Mouse (Mus musculus) cortical plate, adult 2 months (tissue): ENCODE measurements around the gene Aacs.

Experiments
- CTCF ChIP-seq: fragments of 200-500 bp; IDR thresholded peaks from 2 replicates; pipeline ENCODE4 v1.5.1; 2011; ENCODE audit warnings: mild to moderate bottlenecking, control low read depth, low read length; ENCODE audit not compliant: insufficient read depth; ENCODE audit errors: extremely low read depth
- POLR2A ChIP-seq: fragments of 200-500 bp; IDR thresholded peaks from 2 replicates; pipeline ENCODE4 v1.6.1; 2011; ENCODE audit warnings: mild to moderate bottlenecking, low read length, control low read depth; ENCODE audit not compliant: insufficient read depth; ENCODE audit errors: extremely low read depth

- peak; percentile 44 for TF ChIP-seq CTCF
- no peak for TF ChIP-seq POLR2A
Measured at GRCm38 (mm10) chr5:125526464-125526863, 50.9 kb downstream of the Aacs start.
